Mouse (Mus musculus) cerebellum, adult 11-12 months (tissue): ENCODE measurements at regions not wholly inside any gene's neighbourhood (a gene's known extent, or its start where the extent isn't known, plus 50 kb on each side); places are given as distances from the start of the nearest gene placed in this dataset.
"Not testable (repeated sequence)": the region's sequence is repeated elsewhere in the genome, so short reads cannot be mapped to it uniquely, and the experiment has no call there.

Experiments
- DNase-seq: peaks from one replicate; pipeline ENCODE4 v3.0.0; 2022

DNA sequence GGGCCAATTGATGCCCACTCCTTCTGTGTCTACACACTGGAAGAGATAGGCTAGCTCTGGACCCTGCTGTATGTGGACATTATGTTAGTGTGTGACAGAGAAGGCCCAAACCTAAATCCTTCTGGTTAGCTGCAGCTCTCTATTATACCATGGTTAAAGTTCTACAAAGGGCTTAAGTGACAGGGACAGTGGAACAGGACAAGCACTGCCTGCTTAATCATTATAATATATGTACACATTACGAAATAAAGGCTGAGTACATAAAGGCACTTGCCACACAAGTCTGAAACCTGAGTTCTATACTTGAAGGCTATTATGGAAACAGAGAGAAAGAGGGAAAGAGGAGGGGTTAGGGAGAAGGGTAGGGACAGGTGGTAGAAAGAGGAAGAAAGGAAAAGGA, 55.2 kb downstream of the Rdh14 start:
- no peak for DNase-seq

DNA sequence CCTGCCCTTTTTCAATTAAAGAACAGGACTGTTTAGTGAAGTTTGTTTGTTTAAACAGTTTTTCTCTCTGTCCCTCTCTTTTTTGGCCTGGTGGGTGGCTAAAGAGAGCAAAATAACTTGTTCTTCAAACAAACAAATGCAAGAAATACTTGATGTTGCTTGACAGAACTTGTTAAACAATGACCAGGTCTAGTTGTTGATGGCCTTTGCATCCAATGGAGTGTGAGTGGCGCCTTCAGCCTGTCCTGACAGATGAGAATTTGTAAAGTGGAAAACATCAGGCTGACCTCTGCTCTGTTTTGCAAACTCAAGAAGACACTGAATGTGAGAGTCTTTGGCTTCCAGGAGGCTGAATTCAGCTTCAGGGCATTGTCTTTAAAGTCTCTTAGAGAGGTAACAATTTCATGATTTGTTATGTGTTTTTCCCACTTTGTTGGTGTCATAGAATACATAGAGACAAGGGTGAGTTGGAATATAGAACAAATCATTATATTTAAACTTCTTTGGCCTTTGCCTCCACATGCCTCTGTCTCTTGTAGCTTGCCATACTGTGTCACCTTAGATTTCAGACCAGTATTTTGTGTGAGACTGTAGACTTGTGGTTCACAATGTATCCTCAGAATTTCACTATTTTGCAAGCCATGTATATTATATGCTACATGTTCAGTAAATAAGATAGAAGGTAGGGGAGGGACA, 67.5 kb downstream of the Rdh14 start:
- DNase-seq = no peak

GRCm38 (mm10) chr12:10461796-10462195, 71.2 kb downstream of the Rdh14 start:
- DNase-seq = no peak

GRCm38 (mm10) chr12:10462956-10463355, 72.4 kb downstream of the Rdh14 start:
- DNase-seq = no peak

- DNase-seq = no peak
Observed at GRCm38 (mm10) chr12:10473986-10474385, 83.4 kb downstream of the Rdh14 start.

GRCm38 (mm10) chr12:10480781-10481180, 90.2 kb downstream of the Rdh14 start:
- DNase-seq = no peak

DNA sequence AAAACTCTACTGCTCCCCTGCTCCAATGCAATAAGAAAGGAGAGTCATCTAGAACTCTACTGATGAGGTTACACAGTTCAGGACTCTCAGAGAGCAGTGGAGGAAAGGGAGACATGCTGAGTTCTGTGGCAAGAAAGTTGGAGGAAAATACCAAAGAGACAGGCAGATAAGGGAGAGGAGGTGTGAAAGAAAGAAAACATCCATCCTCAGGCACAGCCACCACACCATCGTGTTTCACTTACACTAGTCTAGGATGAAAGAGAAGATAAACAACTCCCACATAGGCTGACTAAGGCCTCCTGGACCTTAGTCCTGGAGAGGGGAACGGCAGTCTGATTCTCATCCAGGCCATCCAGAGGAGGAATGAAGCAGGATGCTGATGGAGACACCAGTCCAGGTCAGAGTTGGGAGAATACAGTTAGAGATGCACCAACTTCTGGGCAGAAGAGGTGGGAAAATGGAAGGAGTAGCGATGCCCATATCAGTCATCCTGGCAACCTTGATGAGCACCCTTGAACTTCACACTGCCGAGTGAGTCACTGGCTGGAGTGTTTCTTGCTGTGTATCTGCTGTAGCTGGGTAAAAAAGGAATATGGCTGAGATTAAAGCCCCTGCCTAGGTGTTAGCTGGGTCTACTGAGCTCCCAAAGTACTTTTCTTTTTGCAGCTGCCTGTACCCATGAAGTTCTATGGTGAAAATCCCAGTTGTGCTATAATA, 91.9 kb downstream of the Rdh14 start:
- no peak for DNase-seq

GRCm38 (mm10) chr12:10506721-10507120, 116.1 kb downstream of the Rdh14 start:
- no peak for DNase-seq

DNA sequence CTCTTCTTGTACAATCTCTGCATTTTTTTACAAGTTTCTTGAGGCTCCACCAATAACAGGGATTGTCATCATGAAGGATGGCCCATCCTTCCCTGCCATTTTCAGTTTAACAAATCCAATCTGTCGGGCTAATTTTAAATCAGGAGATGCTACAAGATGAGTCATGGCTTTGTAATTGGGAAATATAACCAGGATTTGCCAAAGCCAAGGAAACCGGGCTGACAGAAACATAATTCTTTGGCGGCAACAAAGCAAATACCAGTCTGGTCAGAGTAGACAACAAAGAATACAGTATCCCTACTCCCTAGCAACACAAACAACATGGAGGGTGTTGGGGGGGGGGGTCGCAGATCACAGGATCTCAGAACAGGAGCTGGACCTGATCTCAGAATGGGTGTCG, 123.0 kb downstream of the Rdh14 start:
- DNase-seq = no peak

GRCm38 (mm10) chr12:10514278-10514677, 123.7 kb downstream of the Rdh14 start:
- no peak for DNase-seq

GRCm38 (mm10) chr12:10524509-10525286, 134.1 kb downstream of the Rdh14 start:
- no peak for DNase-seq

- DNase-seq = no peak
Observed at GRCm38 (mm10) chr12:10525934-10526333, 135.4 kb downstream of the Rdh14 start.

- DNase-seq = no peak
Observed at GRCm38 (mm10) chr12:10529077-10529476, 138.5 kb downstream of the Rdh14 start.

DNA sequence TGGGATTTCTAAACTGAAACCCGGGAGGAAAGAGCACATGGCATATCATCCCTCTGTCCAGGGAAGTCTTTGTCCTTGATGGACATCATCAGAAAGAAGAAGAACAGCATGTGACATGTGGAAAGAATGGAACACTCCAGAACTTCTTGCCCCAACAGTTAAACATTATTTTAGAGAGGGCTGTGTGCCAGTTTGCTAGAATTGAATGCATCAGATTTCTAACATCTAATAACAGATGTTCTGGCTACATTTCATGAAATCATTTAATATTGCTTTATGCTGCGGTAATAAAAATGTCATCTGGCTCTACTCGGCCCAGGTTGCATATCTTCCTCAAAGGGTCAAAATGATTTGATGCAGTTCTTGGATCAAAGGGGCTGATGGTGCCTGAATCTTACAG, 140.4 kb downstream of the Rdh14 start:
- DNase-seq = no peak

DNA sequence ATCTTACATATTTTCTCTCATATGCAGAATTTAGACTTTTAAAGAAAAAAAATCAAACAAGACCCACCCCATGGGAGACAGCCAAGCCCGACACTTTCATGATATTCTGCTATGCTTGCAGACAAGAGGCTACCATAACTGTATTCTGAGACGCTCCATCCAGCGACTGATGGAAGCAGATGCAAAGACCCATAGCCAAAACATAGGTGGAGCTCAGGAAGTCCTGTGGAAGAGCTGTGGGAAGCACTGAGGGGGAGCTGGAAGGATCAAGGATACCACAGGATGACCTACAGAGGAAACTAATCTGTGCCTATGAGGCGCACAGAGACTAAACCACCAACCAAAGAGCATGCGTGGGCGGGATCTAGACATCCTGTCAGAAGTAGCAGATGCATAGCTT, 143.4 kb downstream of the Rdh14 start:
- no peak for DNase-seq

- DNase-seq = no peak
Observed at GRCm38 (mm10) chr12:10536239-10536638, 145.7 kb downstream of the Rdh14 start.

GRCm38 (mm10) chr12:10537069-10537468, 146.5 kb downstream of the Rdh14 start:
- no peak for DNase-seq

GRCm38 (mm10) chr12:10549481-10550201, 159.1 kb downstream of the Rdh14 start:
- DNase-seq = no peak

DNA sequence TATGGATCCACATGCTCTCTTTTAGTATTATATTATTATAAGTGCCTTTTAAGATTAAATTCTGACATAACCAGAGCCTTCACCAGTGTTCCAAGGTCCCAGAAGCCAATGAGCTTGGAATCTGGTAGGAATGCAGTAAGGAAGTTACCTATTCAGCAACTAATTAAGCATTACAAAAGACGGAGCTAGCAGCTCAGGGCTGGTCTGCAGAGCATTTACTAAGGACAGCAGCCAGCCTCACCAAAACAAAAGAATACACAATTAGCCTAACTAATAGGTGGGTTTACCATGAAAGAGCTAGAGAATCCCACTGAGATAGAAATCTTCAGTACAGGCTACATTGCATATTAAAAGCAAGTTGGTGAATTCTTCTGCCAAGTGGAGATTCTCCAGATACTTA, 164.1 kb downstream of the Rdh14 start:
- not testable (repeated sequence) for DNase-seq

DNA sequence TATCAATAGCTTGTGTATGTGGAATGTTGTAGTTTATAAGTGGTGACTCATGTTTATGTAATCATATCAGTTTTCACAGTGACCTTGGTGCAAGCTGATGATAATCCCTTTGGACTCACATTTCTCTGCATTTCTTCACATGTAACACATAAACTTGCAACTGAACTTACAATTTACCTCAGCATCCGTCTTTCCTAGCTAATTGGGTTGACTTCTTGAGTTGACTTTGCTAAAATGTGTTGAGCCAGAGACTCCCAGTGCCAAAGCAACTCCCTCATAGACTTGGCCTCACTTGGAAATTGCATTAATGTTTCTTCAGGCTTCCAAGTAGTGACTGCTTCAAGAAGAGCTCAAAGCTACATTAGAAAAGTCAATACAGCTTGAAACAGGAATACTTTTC, 172.4 kb downstream of the Rdh14 start:
- DNase-seq = no peak

GRCm38 (mm10) chr12:10567881-10568280, 177.3 kb downstream of the Rdh14 start:
- no peak for DNase-seq

GRCm38 (mm10) chr12:10571643-10572377, 181.2 kb downstream of the Rdh14 start:
- no peak for DNase-seq

DNA sequence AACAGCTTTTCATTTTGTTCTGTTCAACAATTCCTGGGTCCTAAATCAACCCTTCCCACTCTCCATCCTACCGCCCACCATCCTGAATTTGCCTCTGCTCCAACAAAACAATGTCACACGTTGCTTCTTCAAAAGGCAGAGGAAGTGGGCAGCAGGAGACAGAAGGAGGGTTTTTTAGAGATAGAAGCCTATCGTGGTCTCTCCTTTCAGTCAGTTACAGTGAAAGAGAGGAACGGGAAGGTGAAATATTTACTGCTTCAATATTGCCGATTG, 181.7 kb downstream of the Rdh14 start:
- DNase-seq = no peak
